Mouse (Mus musculus): ENCODE data around the gene Mlh1.

The Mlh1 gene

DNA sequence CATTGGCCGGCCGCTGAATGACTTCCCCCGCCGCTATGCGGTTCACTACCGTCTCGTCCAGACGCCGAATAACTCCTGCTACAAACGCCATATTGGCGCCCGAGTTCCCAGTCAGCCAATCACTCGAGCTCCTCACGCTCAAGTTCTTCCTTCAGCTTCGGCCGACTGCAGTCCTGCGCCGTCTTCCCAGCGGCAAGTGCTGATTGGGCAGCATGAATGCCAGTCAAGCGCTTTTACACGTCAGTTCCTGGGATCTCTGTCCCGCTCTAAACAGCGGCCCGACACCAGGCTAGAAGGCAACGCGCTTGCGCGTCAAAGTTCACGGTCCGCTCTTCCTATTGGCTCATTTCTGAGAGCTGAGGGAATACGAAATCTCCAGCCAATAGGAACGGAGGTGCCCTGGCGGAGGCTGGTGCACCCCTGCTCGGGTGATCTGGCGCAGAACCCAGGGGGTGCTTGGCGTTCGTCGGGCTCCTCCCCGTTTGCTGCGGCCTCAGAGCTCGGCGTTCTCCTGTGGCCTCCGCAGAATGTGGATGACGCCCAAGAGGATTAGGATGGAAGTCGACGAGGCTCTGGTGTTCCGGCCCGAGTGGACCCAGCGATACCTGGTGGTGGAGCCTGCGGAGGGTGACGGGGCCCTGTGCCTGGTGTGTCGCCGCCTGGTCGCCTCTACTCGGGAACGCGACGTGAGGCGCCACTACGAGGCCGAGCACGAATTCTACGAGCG, at the start of gene Mlh1, which contains the start of gene Epm2aip1:
Mlh1 (minus strand) TSS at position 358 of the 727 bp plus-strand sequence.
Epm2aip1 (plus strand) TSS at position 496 of the 727 bp plus-strand sequence.
- DNase-seq, result peak; percentile 99 to 100

DNA sequence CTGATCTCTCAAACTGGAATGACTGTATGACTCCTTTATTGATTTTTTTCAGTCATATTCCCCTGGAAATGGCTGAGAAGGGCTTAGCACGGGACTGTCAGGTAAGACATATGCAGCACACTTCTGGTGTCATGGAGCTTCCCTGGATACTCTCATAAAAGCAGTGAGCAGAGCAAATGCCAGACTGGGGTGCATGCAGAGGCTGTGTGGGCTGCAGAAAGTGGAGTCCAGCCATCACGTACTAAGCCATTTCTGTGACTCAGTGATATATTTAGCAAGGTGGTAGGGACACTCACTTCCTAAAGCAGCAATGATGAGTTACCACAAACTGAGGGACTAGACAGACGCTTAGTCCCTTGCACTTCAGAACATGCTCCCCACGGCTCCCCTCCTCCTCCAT, 49.3 kb upstream of the Mlh1 start:
- DNase-seq, result no peak

DNA sequence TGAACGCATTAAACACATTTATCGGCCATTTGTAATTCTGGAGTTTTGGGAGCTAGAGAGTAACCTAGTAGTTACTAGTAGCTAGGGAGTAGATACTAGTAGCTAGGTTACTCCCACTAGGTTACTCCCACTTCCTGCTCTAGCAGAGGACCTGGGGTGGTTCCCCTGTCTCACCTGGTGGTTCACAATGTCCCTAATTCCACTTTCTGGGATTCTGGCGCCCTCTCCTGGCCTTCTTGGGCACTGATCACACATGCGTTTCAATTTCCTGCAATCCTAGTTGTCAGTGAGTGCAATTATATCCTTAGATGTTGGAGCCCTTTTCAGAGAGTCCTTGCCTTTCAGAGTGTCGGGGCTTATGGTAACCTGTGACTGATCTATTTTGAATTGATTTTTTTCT, 42.6 kb upstream of the Mlh1 start:
- peak; percentile 75 to 82 for DNase-seq

DNA sequence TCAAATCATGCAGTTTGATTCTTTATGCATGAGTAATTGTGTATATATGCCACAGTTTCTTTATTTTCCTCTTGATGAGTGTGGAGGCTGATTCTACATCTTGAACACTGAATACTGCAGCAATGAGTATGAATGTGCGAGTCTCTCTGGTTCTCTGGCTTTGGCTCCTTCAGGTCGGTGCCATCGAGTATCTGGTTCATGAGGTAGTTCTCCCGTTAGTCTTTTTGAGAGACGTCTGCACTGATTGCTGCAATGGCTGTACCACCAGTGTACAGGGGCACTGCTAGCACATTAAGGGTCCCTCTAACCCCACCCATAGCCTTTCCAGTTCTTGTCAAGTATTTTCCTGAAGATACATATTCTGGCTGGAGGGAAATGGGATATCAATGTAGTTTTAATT, 42.2 kb upstream of the Mlh1 start:
- DNase-seq, result no peak

DNA sequence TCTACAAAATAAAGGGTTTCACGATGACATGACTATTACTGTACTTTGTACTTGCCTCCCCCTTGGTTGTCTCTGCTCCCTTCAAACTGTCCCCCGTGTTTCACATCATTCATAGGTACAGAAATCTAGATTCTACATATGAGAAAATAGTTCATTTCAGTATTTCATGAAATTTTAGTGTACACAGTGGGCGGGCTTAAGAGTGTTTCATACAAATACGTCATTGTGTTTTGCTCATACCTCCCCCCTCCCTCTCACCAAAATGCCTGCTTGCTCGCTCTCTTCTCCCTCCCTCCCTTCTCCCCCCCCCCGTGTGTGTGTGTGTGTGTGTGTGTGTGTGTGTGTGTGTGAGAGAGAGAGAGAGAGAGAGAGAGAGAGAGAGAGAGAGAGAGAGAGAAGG, 41.7 kb upstream of the Mlh1 start:
- DNase-seq, result peak in 1 of 2 experiments; percentile 9

DNA sequence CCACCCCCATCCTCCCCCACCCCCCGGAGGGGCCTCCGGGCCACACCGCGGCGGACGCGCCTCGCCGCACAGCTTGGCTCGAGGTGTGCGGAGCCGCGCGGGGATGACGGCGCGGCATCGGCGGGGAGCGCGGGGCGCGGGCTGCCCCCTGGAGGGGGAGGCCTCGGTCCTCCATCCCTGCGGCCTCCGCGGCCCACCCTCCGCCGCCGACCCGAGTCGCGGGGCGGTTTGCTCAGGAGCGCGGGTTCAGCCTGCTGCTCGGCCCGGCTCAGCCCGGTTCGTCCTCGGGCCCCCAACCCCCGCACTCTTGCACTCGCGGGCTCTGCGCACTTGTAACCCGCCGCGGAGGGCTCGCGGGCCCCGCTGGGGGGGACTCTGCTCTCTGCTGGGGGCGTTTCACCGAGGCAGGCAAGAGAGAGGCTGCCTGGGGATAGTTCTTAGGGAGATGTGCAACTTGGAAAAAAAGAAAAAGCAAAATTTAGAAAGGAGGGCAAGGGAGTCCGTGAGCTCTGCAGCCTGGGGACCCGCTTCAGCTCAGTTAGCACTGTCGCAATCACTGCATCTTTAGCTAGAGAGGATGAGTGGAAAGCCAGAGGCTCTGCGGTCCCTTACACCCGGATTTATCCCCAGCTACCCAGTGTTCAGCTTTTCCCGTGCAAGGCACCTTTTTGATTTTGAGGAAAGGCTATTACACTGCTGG, 41.0 kb upstream of the Mlh1 start:
- DNase-seq, result peak; percentile 32 to 39

DNA sequence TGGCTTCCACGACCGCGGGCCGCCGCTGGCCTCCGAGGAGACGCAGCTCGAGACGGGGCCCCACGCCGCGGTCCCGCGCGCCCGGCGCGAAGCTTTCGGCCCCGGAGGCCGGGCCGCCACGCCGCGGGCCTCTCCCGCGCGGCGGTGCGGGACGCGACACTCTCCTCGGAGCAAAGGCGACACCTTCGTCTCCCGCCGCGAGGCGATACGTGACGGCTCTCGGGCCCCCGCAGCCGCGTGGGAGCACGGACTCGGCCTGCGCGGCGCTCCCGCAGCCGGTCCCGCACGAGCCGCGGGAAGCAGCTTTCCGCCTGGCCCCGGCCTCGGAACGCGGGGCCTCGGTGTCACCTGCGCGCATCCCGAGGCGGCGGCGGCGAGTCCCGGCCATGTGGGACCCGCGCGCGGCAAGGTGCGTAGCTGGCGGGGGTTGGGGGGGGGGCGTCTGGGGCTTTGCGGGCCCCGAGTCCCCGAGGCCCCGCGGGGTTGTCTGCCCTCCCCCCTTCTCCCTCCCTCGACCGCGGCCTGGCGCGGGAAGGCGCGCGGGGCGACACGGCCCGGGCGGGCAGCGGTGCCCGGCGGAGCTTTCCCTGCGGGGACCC, 40.4 kb upstream of the Mlh1 start:
- DNase-seq, result peak; percentile 28 to 43

DNA sequence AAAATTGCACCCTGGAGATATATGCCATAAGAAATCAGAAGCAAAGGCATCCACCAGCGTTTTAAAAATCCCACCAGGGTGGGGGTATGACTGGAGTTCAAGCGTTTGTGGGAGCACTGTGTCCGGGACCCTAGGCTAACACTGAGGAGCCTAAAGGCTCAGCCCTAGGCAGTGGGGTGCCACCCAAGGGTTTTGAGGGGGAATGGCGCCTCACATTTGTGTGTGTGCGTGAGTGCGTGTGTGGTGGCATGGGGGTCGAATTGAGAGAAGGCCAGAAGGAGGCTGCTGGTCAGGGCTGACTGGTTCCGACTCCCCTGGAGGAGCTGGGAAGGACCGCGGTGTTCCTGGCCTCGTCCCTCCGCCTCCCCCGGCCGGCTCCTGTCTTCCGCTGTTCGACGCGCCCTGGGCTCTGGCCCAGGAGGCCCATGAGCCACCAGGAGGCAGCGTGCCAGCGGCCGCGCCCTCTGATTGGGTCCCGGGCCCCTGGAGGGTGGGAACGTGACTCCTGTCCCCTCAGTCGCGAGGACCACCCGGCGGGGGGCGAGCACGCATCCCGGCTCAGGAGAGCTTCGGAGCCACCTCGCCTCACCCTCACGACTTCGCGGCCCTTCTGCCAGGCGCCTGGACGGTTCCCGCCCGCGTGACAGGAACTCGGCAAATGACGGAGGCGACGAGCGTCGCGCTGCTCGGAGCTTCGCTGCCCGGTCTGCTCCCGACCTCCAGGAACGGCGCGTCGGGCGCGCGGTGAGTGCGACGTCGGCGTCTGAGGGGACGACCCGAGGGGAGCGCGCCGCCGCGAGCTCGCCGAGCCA, 39.6 kb upstream of the Mlh1 start, which contains the start of gene Trank1:
Trank1 (plus strand) TSS at position 709 of the 812 bp plus-strand sequence.
- peak; percentile 67 to 69 for DNase-seq

DNA sequence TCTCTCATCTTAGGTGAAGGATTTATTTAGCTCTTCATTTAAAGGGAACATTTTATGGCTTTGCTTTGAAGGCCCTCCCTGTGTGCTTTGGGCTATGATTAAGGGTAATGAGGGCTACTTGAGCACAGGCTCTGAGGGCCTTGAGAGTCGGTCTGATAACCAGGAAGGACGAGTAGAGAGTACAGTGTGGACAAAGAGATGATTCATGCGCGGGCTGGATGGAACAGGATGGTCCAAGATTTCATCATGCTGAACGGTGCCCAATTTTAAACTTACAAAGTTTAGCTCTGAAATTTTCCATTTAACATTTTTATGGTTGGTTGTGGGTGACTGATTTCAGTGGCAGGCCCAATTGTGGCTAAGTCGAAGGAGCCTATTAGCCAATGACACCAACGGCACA, 34.6 kb upstream of the Mlh1 start:
- no peak for DNase-seq

DNA sequence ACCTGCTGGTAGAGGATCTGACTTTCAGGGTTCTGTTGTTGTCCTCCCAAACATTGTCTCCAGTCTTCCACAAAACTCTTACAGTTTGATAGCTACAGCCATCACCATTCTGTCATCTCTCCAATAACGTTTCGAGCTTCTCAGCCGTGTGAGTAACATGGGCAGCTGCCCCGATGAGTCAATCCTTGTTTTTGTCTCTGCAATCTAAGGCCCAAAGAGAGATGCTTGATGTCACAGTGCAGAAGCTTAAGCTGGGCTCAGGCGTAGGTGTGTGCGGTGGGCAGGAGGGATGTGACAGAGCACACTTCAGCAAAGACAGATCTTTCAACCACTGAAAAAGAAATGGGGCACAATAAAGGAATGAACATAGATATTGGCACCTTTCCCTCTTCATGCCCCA, 32.4 kb upstream of the Mlh1 start:
- DNase-seq, result no peak

DNA sequence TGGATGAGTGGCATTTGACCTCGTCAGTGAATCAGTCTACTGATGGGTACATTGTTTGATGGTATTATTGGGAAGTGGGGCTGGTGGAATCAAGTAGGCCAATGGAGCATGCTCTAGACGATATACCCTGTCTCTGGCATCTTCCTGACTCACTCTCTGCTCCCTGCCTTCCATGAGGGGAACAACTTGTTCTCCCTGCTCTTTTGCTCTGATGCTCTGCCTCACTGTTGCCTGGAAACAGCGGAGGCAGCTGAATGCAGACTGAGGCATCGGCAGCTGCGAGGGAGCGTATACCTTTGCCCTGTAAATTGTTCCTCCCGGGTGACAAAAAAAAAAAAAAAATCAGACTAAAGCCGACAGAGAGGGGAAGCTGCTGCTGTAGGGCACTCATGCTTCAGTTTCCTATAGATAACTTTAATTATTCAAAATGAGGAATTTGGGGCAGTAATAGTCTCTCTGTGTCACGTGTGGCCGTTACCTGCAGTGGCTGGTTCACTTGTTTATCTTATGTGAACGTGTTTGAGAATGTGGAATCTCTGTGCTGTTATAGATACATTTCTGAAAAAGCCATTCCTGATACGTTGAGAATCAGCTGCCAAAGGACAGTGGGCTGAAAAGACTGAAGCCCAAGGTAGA, 30.7 kb upstream of the Mlh1 start:
- DNase-seq, result no peak

DNA sequence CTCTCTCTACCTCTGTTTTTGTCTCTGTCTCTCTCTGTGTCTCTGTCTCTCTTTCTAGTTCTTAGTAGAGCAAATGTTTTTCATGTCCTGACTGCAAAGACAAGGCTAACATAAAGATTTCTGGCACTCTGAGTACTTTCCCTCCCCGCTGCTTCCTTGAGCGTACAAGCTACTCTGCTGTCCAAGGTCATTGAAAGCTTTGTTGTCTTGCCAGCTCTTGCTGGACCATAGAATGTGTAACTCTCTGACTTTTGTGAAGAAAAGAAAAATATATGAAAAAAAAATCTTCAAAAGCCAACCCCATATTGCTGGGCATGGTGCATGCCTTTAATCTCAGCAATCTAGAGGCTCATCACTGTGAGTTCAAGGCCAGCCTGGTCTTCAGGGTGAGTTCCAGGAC, 27.0 kb upstream of the Mlh1 start:
- DNase-seq, result no peak

DNA sequence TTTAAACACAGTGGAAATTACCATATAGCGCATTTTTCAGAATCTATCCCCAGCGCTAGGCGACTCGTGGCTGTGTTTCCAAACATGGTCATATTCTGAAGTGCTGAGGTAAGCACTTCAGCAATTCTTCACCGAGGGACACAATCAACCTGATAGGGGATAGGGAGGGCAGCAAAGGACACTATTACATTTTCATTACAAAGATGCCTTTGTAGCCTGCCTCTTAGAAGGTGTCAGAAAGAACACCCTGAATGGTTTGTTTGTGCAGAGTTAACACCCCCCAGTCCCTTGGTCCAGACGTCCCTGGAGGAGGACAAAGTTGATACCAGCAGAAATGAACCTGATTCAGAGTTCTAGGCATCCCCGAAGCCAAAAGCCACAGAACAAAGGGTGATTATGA, 24.8 kb upstream of the Mlh1 start:
- DNase-seq, result no peak

DNA sequence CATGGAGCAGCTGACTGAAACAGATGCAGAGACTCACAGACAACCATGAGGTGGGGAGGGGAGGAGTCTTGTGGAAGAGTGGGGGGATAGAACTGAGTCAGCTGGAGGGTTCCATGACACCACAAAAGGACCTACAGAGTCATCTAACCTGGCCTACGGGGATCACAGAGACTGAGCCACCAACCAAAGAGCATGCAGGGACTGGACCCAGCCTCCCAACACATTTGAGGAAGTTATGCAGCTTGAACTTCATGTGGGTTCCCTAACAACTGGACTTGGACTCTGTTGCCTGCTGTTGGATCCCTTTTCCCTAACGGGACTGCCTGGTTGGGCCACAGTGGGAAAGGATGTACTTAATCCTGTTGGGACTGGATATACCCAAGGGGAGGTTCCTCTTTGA, 23.7 kb upstream of the Mlh1 start:
- no peak for DNase-seq

DNA sequence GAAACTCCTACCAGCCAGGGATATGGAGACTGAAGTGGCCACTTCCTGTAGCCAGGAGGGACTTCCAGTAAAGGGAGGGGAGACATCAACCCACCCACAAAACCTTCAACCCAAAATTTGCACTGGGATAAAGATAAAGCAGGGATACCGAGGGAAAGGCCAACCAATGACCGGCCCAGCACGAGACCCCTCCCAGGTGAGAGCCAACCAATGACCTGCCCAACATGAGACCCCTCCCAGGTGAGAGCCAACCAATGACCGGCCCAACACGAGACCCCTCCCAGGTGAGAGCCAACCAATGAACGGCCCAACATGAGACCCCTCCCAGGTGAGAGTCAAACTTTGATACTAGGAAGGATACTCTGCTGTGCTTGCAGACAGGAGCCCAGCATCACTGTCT, 23.3 kb upstream of the Mlh1 start:
- no peak for DNase-seq

DNA sequence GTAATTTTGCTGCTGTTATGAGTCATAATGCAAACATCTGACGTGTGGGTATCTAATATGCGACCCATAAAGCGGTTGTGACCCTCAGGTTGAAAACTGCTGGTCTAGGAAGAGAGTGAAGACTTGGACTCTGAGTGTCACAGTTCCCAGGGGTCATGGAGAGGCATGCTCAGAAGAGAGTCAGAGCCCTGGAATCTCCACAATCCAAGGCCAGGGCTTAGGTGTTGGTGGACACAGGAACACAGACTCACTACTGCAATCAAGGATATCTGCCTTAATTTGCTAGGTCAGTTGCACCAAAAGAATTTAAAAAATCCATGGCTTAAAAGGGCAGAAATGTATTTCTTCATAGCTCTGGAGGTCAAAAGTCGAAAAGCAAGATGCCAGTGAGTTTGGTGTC, 21.6 kb upstream of the Mlh1 start:
- no peak for DNase-seq

DNA sequence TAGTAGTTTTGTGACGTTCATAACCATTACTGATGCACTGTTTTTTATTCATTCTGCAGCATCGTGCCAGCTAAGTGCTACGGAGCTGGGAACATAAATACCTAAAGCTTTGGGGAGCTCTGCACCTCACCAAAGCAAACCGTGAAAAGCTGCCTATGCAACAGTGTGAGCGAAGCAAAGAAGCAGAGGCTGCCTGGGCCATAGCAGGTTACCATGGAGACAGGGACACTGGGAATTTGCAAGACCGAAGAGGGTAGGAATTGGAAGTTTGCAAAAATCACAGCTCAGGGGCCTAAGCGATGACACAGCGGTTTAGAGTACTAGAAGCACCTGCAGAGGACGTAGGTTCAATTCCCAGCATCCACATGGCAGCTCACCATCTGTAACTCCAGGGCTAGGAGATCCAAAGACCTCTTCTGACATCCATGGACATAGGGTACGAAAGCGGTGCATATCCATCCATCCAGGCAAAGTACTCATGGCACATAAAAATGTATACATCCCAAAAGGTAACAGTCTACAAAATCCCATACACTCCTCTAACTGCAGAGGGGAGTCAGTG, 19.0 kb upstream of the Mlh1 start:
- no peak for DNase-seq

DNA sequence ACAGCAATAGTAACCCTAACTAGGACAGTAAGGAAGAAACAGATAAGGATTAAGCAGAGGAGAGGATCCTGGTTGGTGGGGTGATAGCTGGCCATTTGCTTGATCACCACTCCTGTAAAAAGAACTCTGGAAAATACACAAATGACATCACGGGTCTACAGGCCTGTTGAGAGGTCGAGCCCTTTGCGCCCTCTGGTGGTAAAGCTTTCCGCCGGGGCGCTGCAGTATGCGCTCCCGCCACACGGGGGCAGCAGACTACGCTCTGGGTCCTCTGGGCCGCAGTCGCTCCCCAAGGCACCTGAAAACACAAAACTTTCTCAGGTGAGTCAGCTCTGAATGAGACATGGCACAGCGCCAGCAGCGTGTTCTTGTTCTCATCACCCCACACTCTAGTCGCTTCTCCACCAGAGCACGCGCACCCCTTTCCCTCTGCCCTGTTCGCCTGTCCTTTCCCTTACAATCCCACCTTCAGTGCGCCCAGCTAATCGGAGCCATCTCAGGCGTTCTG, 18.3 kb upstream of the Mlh1 start:
- DNase-seq, result peak; percentile 91 to 95

DNA sequence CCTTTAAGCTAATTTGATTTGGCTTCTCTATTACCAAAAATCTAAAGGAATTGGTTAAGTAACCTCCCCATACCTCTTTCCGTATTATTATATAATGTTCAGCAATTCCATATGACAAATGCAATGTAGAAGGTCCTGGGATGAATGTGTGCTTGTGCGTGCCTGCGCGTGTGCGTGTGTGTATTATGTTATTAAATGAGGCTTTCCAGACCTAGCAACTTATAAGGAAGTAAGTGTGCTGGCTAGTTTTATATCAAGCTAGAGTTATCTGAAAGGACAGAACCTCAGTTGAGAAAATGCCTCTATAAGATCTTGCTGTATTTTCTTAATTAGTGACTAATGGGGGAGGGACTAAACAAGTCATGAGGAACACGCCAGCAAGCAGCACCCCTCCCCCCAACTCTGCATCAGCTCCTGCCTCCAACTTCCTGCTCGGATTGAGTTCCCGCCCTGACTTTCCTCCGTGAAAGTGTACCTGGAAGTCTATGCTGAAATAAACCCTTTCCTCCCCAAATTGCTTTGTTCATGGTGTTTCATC, 17.8 kb upstream of the Mlh1 start:
- DNase-seq, result peak; percentile 25 to 28

DNA sequence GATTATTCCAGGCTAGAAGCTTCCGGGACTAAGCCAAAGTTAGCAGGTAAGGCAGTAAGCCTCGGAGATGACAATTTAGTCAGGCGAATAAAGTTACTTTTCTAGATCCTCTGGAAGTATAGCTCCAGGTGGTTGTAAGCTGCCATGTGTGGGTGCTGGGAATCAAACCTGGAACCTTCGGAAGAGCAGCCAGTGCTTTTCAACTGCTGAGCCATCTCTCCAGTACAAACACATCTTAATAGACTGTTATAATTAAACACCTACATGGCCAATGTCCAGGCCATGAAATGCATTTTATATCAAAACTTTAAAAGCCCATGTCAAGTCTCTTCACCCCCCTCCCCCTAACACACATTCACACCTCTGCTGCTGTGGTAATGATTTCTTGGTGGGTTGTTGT, 16.4 kb upstream of the Mlh1 start:
- no peak for DNase-seq

DNA sequence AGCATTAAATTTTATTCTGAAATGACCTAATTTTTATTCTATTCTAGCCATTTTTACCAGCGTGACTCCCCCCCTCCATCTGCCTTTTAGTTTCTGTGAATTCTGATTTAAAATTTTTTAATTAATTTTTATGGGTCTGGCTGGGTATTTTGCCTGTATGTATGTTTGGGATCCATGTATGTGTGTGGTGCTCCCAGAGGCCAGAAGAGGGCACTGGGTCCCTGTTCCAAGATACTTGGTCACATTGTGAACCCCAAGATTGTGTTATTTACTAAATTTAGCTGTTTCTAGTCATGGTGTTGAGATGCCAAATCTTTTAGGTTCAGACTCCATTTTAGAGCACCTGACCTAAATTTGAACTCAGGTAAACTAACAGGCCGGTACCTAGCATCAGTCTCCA, 14.9 kb upstream of the Mlh1 start:
- no peak for DNase-seq

DNA sequence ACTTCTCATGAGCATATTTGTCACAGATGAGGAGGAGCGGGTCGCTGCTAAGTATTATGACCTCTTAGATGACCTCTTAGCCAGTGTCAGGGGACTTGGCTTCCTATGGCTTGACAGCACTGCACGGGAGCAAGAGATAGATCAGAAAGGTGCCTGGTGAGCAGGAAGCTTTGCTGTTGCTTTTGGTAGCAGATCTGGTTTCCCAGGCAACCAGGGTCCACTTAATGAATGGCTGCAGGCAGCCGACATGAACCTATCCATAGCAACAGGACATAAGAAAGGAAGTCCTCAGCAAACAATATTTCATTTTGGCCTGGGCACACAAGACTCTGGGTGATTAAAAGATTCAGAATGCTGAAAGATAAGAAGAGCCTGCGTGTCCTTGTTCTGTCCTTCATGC, 14.1 kb upstream of the Mlh1 start:
- DNase-seq, result no peak
